Mouse (Mus musculus) bone marrow macrophage, adult 2 months (primary cell): ENCODE results near the gene Sim1.

Source experiments
- CTCF ChIP-seq: IDR thresholded peaks from 2 replicates; pipeline ENCODE4 v1.5.1; 2012; ENCODE audit warnings: low read depth, mild to moderate bottlenecking, low read length, moderate library complexity
- POLR2A ChIP-seq: IDR thresholded peaks from 2 replicates; pipeline ENCODE4 v1.6.1; 2012; ENCODE audit warnings: mild to moderate bottlenecking, low read depth, low read length, borderline replicate concordance

- TF ChIP-seq POLR2A = no peak
- TF ChIP-seq CTCF = no peak
These were observed 120.8 kb downstream of the Sim1 start for GRCm38 (mm10) chr10:51015362-51015761.
